Mouse (Mus musculus) C2C12 (cell line): ENCODE data around the gene Hsd3b4.
"Not testable (repeated sequence)": the region's sequence is repeated elsewhere in the genome, so short reads cannot be mapped to it uniquely, and the experiment has no call there.

Source experiments
- CEBPB ChIP-seq: IDR thresholded peaks from one replicate; pipeline ENCODE4 v1.6.1; 2011; ENCODE audit warnings: low read depth, mild to moderate bottlenecking, control low read depth, moderate library complexity
- CTCF ChIP-seq: IDR thresholded peaks from one replicate; pipeline ENCODE4 v1.5.1; 2011; ENCODE audit not compliant: control insufficient read depth, insufficient read depth, insufficient read length
- FOSL1 ChIP-seq: IDR thresholded peaks from one replicate; pipeline ENCODE4 v1.8.0; 2011; ENCODE audit warnings: mild to moderate bottlenecking, low read length; ENCODE audit not compliant: poor library complexity, insufficient read depth, severe bottlenecking
- MAX ChIP-seq: IDR thresholded peaks from one replicate; pipeline ENCODE4 v1.6.1; 2011; ENCODE audit warnings: mild to moderate bottlenecking, control low read depth
- MYOD1 ChIP-seq: IDR thresholded peaks from one replicate; pipeline ENCODE4 v1.6.1; 2011; ENCODE audit warnings: low read depth; ENCODE audit not compliant: control insufficient read depth, insufficient read length
- MYOG ChIP-seq: IDR thresholded peaks from one replicate; pipeline ENCODE4 v1.6.1; 2011; ENCODE audit not compliant: control insufficient read depth, insufficient read length; ENCODE audit errors: extremely low read depth
- USF1 ChIP-seq: IDR thresholded peaks from one replicate; pipeline ENCODE4 v1.6.1; 2011; ENCODE audit warnings: low read depth, mild to moderate bottlenecking, control low read depth, moderate library complexity

DNA sequence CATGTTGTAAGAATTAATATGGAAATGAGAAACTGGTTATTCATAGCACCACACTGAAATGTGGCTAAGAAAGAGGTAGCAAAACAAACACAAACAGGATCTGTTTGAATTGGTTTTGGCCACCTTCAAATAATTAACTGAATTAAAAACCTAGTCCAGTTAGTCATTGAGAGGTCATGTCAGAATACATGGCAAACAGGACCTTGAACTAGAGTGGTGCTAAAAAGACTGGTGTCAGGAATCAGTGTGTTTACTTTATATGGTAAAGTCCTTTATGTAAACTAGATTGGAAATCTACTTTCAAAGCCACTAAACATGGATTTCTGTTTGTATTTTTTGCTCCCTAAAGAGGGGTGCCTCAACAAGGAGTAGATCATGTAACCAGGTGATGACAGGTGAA, 14.7 kb upstream of the Hsd3b4 start:
- not testable (repeated sequence) for TF ChIP-seq MAX, CTCF, USF1, MYOD1, MYOG, FOSL1, CEBPB
